Mouse (Mus musculus) spleen, adult 2 months (tissue): Measurements from ENCODE around the gene Tenm2. TPM values are rescaled to one million over a fixed set of nuclear protein-coding genes. Genes with fewer than 3 reads are reported as not detected.

ENCODE experiments used
- DNase-seq, 2 experiments: peaks; one replicate each; pipeline versions ENCODE4 v3.0.0 to v3.0.0-alpha.2; 2012 to 2021; ENCODE audit warnings: low spot score in 2 of 2, low read depth in 1 of 2
- H3K27ac ChIP-seq: fragments of 200-500 bp; 2 replicates; pipeline ENCODE4 v1.5.1; 2012; ENCODE audit warnings: low read length, inconsistent platforms; ENCODE audit not compliant: insufficient read depth
- H3K27me3 ChIP-seq: fragments of 200-500 bp; 2 replicates; pipeline ENCODE4 v1.6.1; 2012; ENCODE audit warnings: mild to moderate bottlenecking, moderate library complexity, low read length, inconsistent platforms; ENCODE audit not compliant: control insufficient read depth, insufficient read depth
- H3K36me3 ChIP-seq: fragments of 200-500 bp; 2 replicates; pipeline ENCODE4 v1.6.1; 2012; ENCODE audit warnings: mild to moderate bottlenecking, low read length, inconsistent platforms; ENCODE audit not compliant: control insufficient read depth, insufficient read depth
- H3K4me1 ChIP-seq: fragments of 200-500 bp; 2 replicates; pipeline ENCODE4 v1.6.1; 2011; ENCODE audit warnings: inconsistent platforms; ENCODE audit not compliant: control insufficient read depth, insufficient read depth, insufficient read length
- H3K4me3 ChIP-seq: fragments of 200-500 bp; 2 replicates; pipeline ENCODE4 v1.5.1; 2011; ENCODE audit warnings: mild to moderate bottlenecking, inconsistent platforms; ENCODE audit not compliant: insufficient read depth, insufficient read length; ENCODE audit errors: extremely low read depth
- CTCF ChIP-seq: fragments of 200-500 bp; IDR thresholded peaks from 2 replicates; pipeline ENCODE4 v1.5.1; 2011; ENCODE audit warnings: mild to moderate bottlenecking, inconsistent platforms; ENCODE audit not compliant: insufficient read depth, insufficient read length, insufficient replicate concordance; ENCODE audit errors: extremely low read depth
- POLR2A ChIP-seq: fragments of 200-500 bp; IDR thresholded peaks from 2 replicates; pipeline ENCODE4 v1.6.1; 2011; ENCODE audit warnings: low read depth, low read length, inconsistent platforms
- WGBS: fragments of 180-500 bp; shearing (Covaris S2); methylation state at CpG from one replicate; pipeline ENCODE4 v1.1.7; 2018; 5-methylcytosine and 5-hydroxymethylcytosine counted together
- polyA plus RNA-seq: library from polyadenylated mRNA; depleted of rRNA; stranded (reverse); fragments of >200 nt; gene quantifications from 2 replicates; pipeline ENCODE4 v1.2.3, GENCODE M21; 2012

Gene Tenm2
- polyA plus RNA-seq, 1 experiment, result 0.06 TPM

DNA sequence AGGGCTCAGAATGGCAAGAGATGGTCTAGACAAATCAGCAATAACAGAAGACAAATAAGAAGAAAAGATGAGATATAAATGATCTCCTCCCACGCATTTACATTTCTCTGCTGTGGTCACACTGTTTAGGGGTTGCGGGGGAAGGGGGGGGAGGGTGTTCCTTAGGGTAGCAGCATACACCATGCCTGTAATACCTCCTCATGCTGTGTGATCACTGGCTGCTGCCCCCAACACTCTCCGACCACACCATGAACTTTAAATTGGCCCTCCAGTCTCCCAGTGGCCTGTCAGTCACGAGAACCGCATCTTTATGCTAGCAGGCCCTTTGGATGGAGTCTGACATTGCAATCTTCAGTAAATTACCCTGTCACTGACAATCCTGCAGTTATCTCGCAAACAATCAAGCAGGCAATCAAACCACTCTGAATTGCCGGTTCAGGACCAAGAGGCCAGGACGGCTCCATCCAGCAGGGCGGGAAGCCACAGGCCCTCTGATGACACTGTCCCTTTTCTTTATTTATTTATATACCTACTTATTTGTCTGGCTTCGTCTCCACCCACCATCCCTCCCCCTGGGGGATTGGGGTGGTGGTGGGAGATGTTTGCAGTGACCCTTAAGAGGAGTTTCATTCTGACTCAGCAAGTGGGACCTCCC, 1154.2 kb downstream of the Tenm2 start:
- 42% methylated on average over 10 of the region's 10 CpGs for WGBS
- TF ChIP-seq POLR2A, result no peak
- no peak for TF ChIP-seq CTCF
- H3K27me3 ChIP-seq, result no peaks in the 10 kb centered on the region

GRCm38 (mm10) chr11:36080766-36081165, 1155.0 kb downstream of the Tenm2 start:
- Histone ChIP-seq H3K27me3 (no peaks in the 10 kb centered on the region), H3K27ac (no peak overlapping the region), H3K4me3 (no peak overlapping the region), H3K4me1 (no peaks in the 10 kb centered on the region), H3K36me3 (no peaks in the 10 kb centered on the region)
- TF ChIP-seq CTCF (no peak), POLR2A (no peak)
- WGBS, result 71% methylated on average over 11 of the region's 11 CpGs
- DNase-seq, result no peak

More for the DNA sequence above, 1154.2 kb downstream of the Tenm2 start:
- Histone ChIP-seq H3K36me3 (no peaks in the 10 kb centered on the region), H3K4me3 (no peak overlapping the region), H3K27ac (no peak overlapping the region), H3K4me1 (no peaks in the 10 kb centered on the region)
- no peak for DNase-seq

GRCm38 (mm10) chr11:36078391-36078790, 1157.4 kb downstream of the Tenm2 start:
- H3K27me3 ChIP-seq, result no peaks in the 10 kb centered on the region
- H3K36me3 ChIP-seq, result no peaks in the 10 kb centered on the region
- WGBS, result 86% methylated on average over 7 of the region's 7 CpGs
- no peaks in the 10 kb centered on the region for H3K4me1 ChIP-seq
- H3K4me3 ChIP-seq, result no peak overlapping the region
- no peak for DNase-seq
- no peak for TF ChIP-seq POLR2A
- no peak for TF ChIP-seq CTCF
- no peak overlapping the region for H3K27ac ChIP-seq

DNA sequence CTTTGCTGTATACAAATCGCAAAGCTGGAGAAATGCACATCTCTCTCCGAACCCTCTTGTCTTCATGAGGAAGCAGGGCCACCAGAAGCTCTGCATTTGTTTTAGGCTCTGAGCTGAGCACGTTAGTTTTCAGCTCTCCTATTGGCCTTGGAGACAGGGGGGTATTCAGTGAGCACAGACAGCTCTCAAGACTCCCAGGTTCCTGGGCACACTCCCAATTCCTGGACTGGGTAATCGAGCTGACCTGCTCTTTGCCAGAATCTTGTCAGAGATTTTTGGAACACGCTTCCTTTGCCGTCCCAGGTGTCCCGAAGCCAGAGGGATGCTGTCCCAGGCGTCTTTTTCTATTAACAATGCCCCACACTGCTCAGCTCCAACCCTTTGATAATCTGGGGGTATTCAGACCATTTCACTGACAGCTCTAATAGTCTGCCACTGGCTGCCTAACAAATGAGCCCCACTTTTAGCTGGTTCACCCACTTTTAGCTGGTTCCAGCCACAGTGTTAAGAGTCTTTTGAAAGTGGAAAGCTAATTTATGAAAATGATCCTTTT, 1161.7 kb downstream of the Tenm2 start:
- H3K4me3 ChIP-seq, result no peak overlapping the region
- TF ChIP-seq POLR2A (no peak), CTCF (no peak)
- H3K27ac ChIP-seq, result no peak overlapping the region
- no peak for DNase-seq
- H3K36me3 ChIP-seq, result no peaks in the 10 kb centered on the region
- no peaks in the 10 kb centered on the region for H3K4me1 ChIP-seq
- H3K27me3 ChIP-seq, result no peaks in the 10 kb centered on the region
- 70% methylated on average over 8 of the region's 8 CpGs for WGBS

DNA sequence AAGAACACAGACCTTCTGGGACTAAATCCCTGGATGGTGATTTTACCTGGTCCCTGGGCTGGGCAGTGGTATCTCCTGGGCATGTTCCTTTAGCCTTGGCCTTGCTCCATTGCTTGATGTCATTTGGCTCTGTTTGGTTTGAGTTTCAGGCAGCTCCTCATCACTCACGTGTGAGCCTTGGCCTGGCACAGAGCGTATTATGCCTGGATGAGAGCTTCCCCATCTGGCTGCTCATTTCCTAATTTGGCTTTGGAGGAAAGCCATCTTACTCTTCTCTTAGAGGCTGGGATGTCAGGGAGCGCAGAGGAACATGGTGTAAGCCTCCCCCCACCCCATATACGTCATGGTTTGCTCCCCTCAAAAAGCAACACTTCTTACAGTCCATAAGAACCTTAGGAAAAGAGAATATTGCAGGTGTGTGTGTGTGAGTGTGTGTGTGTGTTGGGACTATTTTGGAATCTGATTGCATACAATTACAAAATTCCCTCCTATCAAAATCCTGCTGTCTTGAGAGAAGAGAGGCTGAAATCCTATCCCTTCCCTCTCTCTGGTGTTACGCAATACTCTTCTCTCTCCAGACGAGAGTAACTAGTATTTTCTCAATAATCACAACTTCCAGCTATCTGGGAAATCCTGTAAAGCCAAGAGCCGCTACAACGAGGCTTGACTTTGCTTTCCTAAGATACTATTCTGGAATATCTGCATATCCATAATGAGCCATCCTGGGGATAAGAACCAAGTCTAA, 1162.5 kb downstream of the Tenm2 start:
- H3K27me3 ChIP-seq, result no peaks in the 10 kb centered on the region
- no peak for TF ChIP-seq CTCF
- TF ChIP-seq POLR2A, result no peak
- no peaks in the 10 kb centered on the region for H3K36me3 ChIP-seq
- no peak overlapping the region for H3K27ac ChIP-seq
- WGBS, result 75% methylated on average over 8 of the region's 8 CpGs
- H3K4me1 ChIP-seq, result no peaks in the 10 kb centered on the region
- H3K4me3 ChIP-seq, result no peak overlapping the region
- no peak for DNase-seq

GRCm38 (mm10) chr11:36072646-36073045, 1163.1 kb downstream of the Tenm2 start:
- H3K27me3 ChIP-seq, result no peaks in the 10 kb centered on the region
- DNase-seq, result no peak
- H3K4me1 ChIP-seq, result no peaks in the 10 kb centered on the region
- no peak overlapping the region for H3K4me3 ChIP-seq
- no peaks in the 10 kb centered on the region for H3K36me3 ChIP-seq
- no peak overlapping the region for H3K27ac ChIP-seq
- TF ChIP-seq POLR2A, result no peak
- no peak for TF ChIP-seq CTCF
- 85% methylated on average over 5 of the region's 5 CpGs for WGBS
